Mouse (Mus musculus): ENCODE results near the gene Sstr5. TPM values are rescaled to one million over a fixed set of nuclear protein-coding genes. Genes with fewer than 3 reads are reported as not detected.

Gene Sstr5
- polyA plus RNA-seq, 1 experiment from 2014 or later, result not detected

DNA sequence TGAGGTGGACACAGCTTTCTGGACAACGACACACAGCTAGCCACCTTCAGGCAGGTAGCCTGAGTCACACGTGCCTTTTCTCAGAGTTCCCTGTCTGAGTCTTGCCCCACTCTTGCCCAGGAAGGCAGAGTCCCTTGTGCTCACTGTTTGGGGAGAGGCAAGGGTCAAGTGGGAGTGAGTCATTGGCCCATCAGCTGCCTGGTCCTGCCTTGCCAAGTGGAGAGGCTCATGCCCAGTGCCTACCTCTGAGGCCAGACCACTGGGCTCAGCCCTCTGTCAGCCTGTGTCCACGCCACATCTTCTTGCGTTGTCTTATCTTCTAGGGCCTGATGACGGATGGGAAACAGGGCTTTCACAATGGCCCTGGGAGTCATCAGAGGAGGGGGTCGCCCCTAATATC lies 29.3 kb downstream of the Sstr5 start:
- Histone ChIP-seq H3K27me3 (ENCODE audit: control insufficient read depth, insufficient read depth, low read length) (no peaks in the 10 kb centered on the region), H3K4me2 (ENCODE audit: low read depth) (no peak overlapping the region), H3K27ac (ENCODE audit: low read depth, low read length) (no peak overlapping the region), H3K36me3 (ENCODE audit: control insufficient read depth, insufficient read depth, low read length) (no peaks in the 10 kb centered on the region), H3K4me3 (ENCODE audit: low read depth, low read length) (no peak overlapping the region), H3K4me1 (ENCODE audit: control insufficient read depth, insufficient read depth, low read length) (no peaks in the 10 kb centered on the region), H3K9ac (ENCODE audit: low read length) (no peak overlapping the region), H3K9me3 (ENCODE audit: control insufficient read depth, low read length) (no peaks in the 10 kb centered on the region)
- WGBS, result 74% methylated on average over 6 of the region's 6 CpGs
- ATAC-seq (ENCODE audit: insufficient read depth, low FRiP score, low TSS enrichment) (no peak), DNase-seq (ENCODE audit: low spot score) (no peak)

GRCm38 (mm10) chr17:25466257-25466656 lies 30.8 kb downstream of the Sstr5 start:
- Histone ChIP-seq H3K4me2 (ENCODE audit: low read depth) (no peak overlapping the region), H3K9ac (ENCODE audit: low read length) (no peak overlapping the region), H3K36me3 (ENCODE audit: control insufficient read depth, insufficient read depth, low read length) (no peaks in the 10 kb centered on the region), H3K27ac (ENCODE audit: low read depth, low read length) (no peak overlapping the region), H3K4me1 (ENCODE audit: control insufficient read depth, insufficient read depth, low read length) (peaks cover 6% of the 10 kb centered on the region; the same call in 1 of the 2 replicates), H3K4me3 (ENCODE audit: low read depth, low read length) (no peak overlapping the region), H3K9me3 (ENCODE audit: control insufficient read depth, low read length) (no peaks in the 10 kb centered on the region), H3K27me3 (ENCODE audit: control insufficient read depth, insufficient read depth, low read length) (no peaks in the 10 kb centered on the region)
- 85% methylated on average over 2 of the region's 2 CpGs for WGBS
- no peak for ATAC-seq (ENCODE audit: insufficient read depth, low FRiP score, low TSS enrichment)
- DNase-seq (ENCODE audit: low spot score), result no peak

DNA sequence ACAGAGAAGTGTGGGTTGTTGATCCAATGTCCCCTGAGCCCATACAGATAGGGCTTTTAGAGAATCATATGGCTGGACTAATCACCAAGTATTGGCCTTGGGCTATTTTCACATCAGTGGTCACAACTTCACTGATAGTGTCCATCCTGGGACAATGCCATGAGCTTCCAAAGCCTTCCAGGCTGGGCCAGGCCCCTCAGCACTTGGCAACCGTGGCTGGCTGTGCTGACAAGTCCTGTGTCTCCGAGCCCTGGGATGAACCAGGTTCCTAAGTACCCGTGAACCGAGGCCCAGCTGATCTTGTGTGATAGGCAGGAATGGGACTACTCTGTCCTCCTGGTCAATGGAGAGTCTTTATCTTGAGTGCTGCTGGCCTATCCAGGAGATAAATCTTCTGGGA lies 33.0 kb downstream of the Sstr5 start:
- Histone ChIP-seq H3K4me1 (ENCODE audit: control insufficient read depth, insufficient read depth, low read length) (peaks cover 6% of the 10 kb centered on the region; the same call in 1 of the 2 replicates), H3K4me2 (ENCODE audit: low read depth) (no peak overlapping the region)
- ATAC-seq (ENCODE audit: insufficient read depth, low FRiP score, low TSS enrichment), result no peak

GRCm38 (mm10) chr17:25463326-25463945 lies 33.7 kb downstream of the Sstr5 start:
- H3K4me3 ChIP-seq (ENCODE audit: low read depth, low read length), result no peak overlapping the region
- no peaks in the 10 kb centered on the region for H3K27me3 ChIP-seq (ENCODE audit: control insufficient read depth, insufficient read depth, low read length)
- H3K4me2 ChIP-seq (ENCODE audit: low read depth), result no peak overlapping the region
- H3K4me1 ChIP-seq (ENCODE audit: control insufficient read depth, insufficient read depth, low read length), result peaks cover 6% of the 10 kb centered on the region; the same call in 1 of the 2 replicates
- no peak for ATAC-seq (ENCODE audit: insufficient read depth, low FRiP score, low TSS enrichment)
- no peak overlapping the region for H3K27ac ChIP-seq (ENCODE audit: low read depth, low read length)
- H3K9ac ChIP-seq (ENCODE audit: low read length), result no peak overlapping the region
- no peaks in the 10 kb centered on the region for H3K9me3 ChIP-seq (ENCODE audit: control insufficient read depth, low read length)
- no peak for DNase-seq (ENCODE audit: low spot score)
- H3K36me3 ChIP-seq (ENCODE audit: control insufficient read depth, insufficient read depth, low read length), result no peaks in the 10 kb centered on the region
- 66% methylated on average over 4 of the region's 4 CpGs for WGBS

More for the DNA sequence above, 33.0 kb downstream of the Sstr5 start:
- no peak for DNase-seq (ENCODE audit: low spot score)
- Histone ChIP-seq H3K9me3 (ENCODE audit: control insufficient read depth, low read length) (no peaks in the 10 kb centered on the region), H3K36me3 (ENCODE audit: control insufficient read depth, insufficient read depth, low read length) (no peaks in the 10 kb centered on the region), H3K4me3 (ENCODE audit: low read depth, low read length) (no peak overlapping the region), H3K9ac (ENCODE audit: low read length) (no peak overlapping the region), H3K27ac (ENCODE audit: low read depth, low read length) (no peak overlapping the region), H3K27me3 (ENCODE audit: control insufficient read depth, insufficient read depth, low read length) (no peaks in the 10 kb centered on the region)
- WGBS, result 89% methylated on average over 4 of the region's 4 CpGs

DNA sequence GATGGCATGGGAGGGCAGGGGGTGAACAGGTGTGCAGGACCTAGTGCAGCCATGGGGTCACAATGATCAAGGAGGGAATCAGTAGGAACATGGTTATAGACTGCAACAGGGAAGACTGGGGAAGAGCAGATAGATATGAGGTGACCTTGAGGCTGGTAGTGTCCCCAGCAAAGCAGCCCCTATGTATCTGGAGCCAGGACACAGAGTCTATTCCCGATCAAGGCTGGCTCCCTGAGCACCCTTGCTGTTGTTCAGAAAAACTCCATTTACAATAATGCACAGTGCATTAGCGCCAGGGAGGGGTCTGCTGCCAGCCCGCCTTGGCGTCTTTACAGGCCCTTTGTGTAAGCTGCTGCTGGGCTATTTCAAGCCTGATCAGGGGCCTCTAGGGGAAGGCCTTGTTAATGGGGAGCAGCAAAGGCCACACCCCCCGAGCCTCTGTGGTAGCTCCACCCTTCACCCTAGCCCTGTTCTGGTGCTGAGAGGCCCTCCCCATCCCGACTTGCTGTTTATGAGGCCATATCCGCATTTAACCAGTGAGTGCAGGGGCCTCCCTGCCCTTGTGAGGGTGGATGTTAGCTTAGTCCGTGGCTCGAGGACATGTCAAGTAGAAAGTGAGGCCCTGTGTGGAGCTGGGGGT lies 34.7 kb downstream of the Sstr5 start:
- peak; percentile 31 for DNase-seq (ENCODE audit: low spot score)
- H3K4me2 ChIP-seq (ENCODE audit: low read depth), result no peak overlapping the region
- no peaks in the 10 kb centered on the region for H3K9me3 ChIP-seq (ENCODE audit: control insufficient read depth, low read length)
- peaks cover 6% of the 10 kb centered on the region; the same call in 1 of the 2 replicates for H3K4me1 ChIP-seq (ENCODE audit: control insufficient read depth, insufficient read depth, low read length)
- ATAC-seq (ENCODE audit: insufficient read depth, low FRiP score, low TSS enrichment), result no peak
- H3K27me3 ChIP-seq (ENCODE audit: control insufficient read depth, insufficient read depth, low read length), result no peaks in the 10 kb centered on the region
- peak overlapping the region; percentile 11; the same call in 1 of the 2 replicates for H3K9ac ChIP-seq (ENCODE audit: low read length)
- 12% methylated on average over 9 of the region's 9 CpGs for WGBS
- no peak overlapping the region for H3K27ac ChIP-seq (ENCODE audit: low read depth, low read length)
- H3K4me3 ChIP-seq (ENCODE audit: low read depth, low read length), result no peak overlapping the region
- no peaks in the 10 kb centered on the region for H3K36me3 ChIP-seq (ENCODE audit: control insufficient read depth, insufficient read depth, low read length)

- H3K4me2 ChIP-seq (ENCODE audit: low read depth), result no peak overlapping the region
- no peaks in the 10 kb centered on the region for H3K27me3 ChIP-seq (ENCODE audit: control insufficient read depth, insufficient read depth, low read length)
- ATAC-seq (ENCODE audit: insufficient read depth, low FRiP score, low TSS enrichment), result no peak
- H3K36me3 ChIP-seq (ENCODE audit: control insufficient read depth, insufficient read depth, low read length), result no peaks in the 10 kb centered on the region
- H3K9ac ChIP-seq (ENCODE audit: low read length), result no peak overlapping the region
- H3K27ac ChIP-seq (ENCODE audit: low read depth, low read length), result no peak overlapping the region
- no peaks in the 10 kb centered on the region for H3K4me1 ChIP-seq (ENCODE audit: control insufficient read depth, insufficient read depth, low read length)
- no peak for DNase-seq (ENCODE audit: low spot score)
- H3K4me3 ChIP-seq (ENCODE audit: low read depth, low read length), result no peak overlapping the region
- H3K9me3 ChIP-seq (ENCODE audit: control insufficient read depth, low read length), result no peaks in the 10 kb centered on the region
- 55% methylated on average over 8 of the region's 8 CpGs for WGBS
These were observed 40.5 kb downstream of the Sstr5 start for GRCm38 (mm10) chr17:25456540-25456939.

DNA sequence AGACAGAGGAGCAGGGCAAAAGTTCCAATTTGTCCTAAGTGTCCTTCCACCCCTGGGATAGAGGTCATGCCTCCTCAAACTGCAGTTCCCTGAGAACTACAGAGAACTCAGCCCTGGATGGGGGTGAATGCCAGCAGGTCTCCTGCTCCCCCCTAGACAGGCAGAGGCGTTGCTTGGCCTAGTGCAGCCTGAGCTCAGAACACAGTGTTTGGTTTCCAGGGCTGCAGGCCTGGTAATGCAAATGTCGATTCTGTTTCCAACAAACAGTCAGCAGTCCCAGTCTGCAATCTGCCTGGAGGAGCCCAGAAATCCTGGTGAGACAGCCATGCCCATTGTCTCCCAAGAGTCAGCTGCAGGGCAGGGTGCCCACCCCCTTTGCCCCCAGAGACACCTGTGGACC lies 42.8 kb downstream of the Sstr5 start, which contains the start of gene Tekt4:
Gene Tekt4, plus strand, starts transcription at position 344 of the 400 bp plus-strand sequence.
- Histone ChIP-seq H3K4me2 (ENCODE audit: low read depth) (no peak within 1 kb of the TSS), H3K4me3 (ENCODE audit: low read depth, low read length) (no peak within 1 kb of the TSS), H3K9me3 (ENCODE audit: control insufficient read depth, low read length) (no peaks in the 10 kb centered on the region), H3K9ac (ENCODE audit: low read length) (0 out of 2 replicates have a peak within 1 kb of the TSS, but pooled peaks have one; percentile 15), H3K27ac (ENCODE audit: low read depth, low read length) (no peak within 1 kb of the TSS), H3K27me3 (ENCODE audit: control insufficient read depth, insufficient read depth, low read length) (no peaks in the 10 kb centered on the region), H3K36me3 (ENCODE audit: control insufficient read depth, insufficient read depth, low read length) (no peaks in the 10 kb centered on the region), H3K4me1 (ENCODE audit: control insufficient read depth, insufficient read depth, low read length) (no peaks in the 10 kb centered on the region)
- DNase-seq (ENCODE audit: low spot score) (no peak), ATAC-seq (ENCODE audit: insufficient read depth, low FRiP score, low TSS enrichment) (no peak)
- 61% methylated on average over 2 of the region's 2 CpGs for WGBS

DNA sequence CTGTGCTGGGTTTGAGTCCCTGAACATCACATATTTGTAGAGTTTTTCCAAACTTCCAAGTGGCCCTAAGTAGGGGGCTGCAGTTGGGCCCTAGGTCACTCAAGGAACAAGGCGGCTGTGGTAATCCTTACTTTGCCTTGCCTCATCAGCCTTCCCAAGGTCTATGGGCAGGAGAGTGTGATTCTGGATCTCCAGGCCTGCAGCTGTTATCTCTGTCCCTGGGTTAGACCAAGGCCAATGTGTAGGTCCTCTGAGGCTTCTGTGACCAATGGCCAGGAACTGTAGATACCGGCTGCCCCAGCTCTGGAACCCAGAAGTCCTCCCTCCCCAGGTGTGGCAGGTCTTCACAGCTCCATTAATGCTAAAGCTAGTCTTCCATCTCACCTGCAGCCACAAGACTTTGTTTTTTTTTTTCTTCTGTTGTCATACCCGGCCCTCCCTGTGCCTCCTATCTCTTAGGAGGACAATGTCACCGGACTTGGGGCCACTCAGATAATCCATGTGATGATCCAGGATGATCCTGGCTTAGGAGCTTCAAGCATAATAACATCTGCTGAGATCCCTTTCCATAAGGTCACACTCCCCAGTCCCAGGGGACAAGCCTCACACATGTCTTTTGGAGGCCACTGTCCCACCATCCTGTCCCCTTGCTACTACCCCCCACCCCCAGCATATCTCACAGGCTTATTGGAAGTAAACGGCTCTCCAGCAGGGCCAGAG lies 44.7 kb downstream of the Sstr5 start:
- ATAC-seq (ENCODE audit: insufficient read depth, low FRiP score, low TSS enrichment), result no peak

More for the DNA sequence above, 44.7 kb downstream of the Sstr5 start:
- no peak overlapping the region for H3K4me3 ChIP-seq (ENCODE audit: low read depth, low read length)
- H3K36me3 ChIP-seq (ENCODE audit: control insufficient read depth, insufficient read depth, low read length), result no peaks in the 10 kb centered on the region
- no peak overlapping the region for H3K27ac ChIP-seq (ENCODE audit: low read depth, low read length)
- H3K4me2 ChIP-seq (ENCODE audit: low read depth), result no peak overlapping the region
- no peaks in the 10 kb centered on the region for H3K27me3 ChIP-seq (ENCODE audit: control insufficient read depth, insufficient read depth, low read length)
- no peaks in the 10 kb centered on the region for H3K9me3 ChIP-seq (ENCODE audit: control insufficient read depth, low read length)
- no peak for DNase-seq (ENCODE audit: low spot score)
- no peaks in the 10 kb centered on the region for H3K4me1 ChIP-seq (ENCODE audit: control insufficient read depth, insufficient read depth, low read length)
- 82% methylated on average over 5 of the region's 5 CpGs for WGBS
- no peak overlapping the region for H3K9ac ChIP-seq (ENCODE audit: low read length)
